ENCODE assay signal across 16 mouse cellular contexts in genomic region chr1:89073291-89073846, GRCm38 (mm10). TPM values are rescaled to one million over a fixed set of nuclear protein-coding genes. Genes with fewer than 3 reads are reported as not detected.
DNase-seq lines count a peak whose midpoint lies in the region; ATAC-seq lines count a peak whose summit lies in the region.
"Had no signal": no experiment of that assay in that cellular context is flagged by ENCODE, and none has a peak within 500 bp of the region (broad histone marks: within the 10 kb centered on the region; RNA-seq: fewer than 3 reads in every experiment).

No protein-coding gene starts in this region.

- H3K36me3 ChIP-seq in heart, embryonic 16.5 days (ENCODE audit: control insufficient read depth, insufficient read depth) = no peaks in the 10 kb centered on the region
- no peaks in the 10 kb centered on the region for H3K36me3 ChIP-seq in embryonic facial prominence, embryonic 14.5 days (ENCODE audit: control insufficient read depth, insufficient read depth, low read length)
- H3K36me3 ChIP-seq in hindbrain, embryonic 10.5 days = no peaks in the 10 kb centered on the region
- H3K36me3 ChIP-seq in midbrain, embryonic 15.5 days (replicated peaks) = no peaks in the 10 kb centered on the region
- no peaks in the 10 kb centered on the region for H3K36me3 ChIP-seq in intestine, embryonic 16.5 days (ENCODE audit: control insufficient read depth, insufficient read depth, low read length)
- H3K36me3 ChIP-seq: liver, embryonic 13.5 days had no signal

- ATAC-seq in heart, embryonic 16.5 days (replicated peaks; ENCODE audit: extremely low read depth, insufficient read depth, low FRiP score) = no peak
- no peak for ATAC-seq in embryonic facial prominence, embryonic 14.5 days (ENCODE audit: low read depth)
- no peak for ATAC-seq in midbrain, embryonic 15.5 days (replicated peaks)
- ATAC-seq in intestine, embryonic 16.5 days = no peak
- no peak for ATAC-seq in monocyte, adult 5-6 weeks (replicated peaks; ENCODE audit: insufficient number of reproducible peaks, low FRiP score, low TSS enrichment, poor library complexity, severe bottlenecking)

- H3K4me1 ChIP-seq in heart, embryonic 16.5 days (ENCODE audit: control insufficient read depth, insufficient read depth, low read length) = peaks cover 57% of the 10 kb centered on the region
- H3K4me1 ChIP-seq in embryonic facial prominence, embryonic 14.5 days (ENCODE audit: control insufficient read depth, insufficient read depth, low read length) = peaks cover 32% of the 10 kb centered on the region
- H3K4me1 ChIP-seq in hindbrain, embryonic 10.5 days (replicated peaks) = peaks cover 95% of the 10 kb centered on the region
- H3K4me1 ChIP-seq in midbrain, embryonic 15.5 days = peaks cover 36% of the 10 kb centered on the region
- H3K4me1 ChIP-seq in intestine, embryonic 16.5 days (ENCODE audit: control insufficient read depth, insufficient read depth, low read length) = peaks cover 37% of the 10 kb centered on the region

- no peak overlapping the region for H3K4me3 ChIP-seq in heart, embryonic 16.5 days (ENCODE audit: low read length)
- H3K4me3 ChIP-seq in embryonic facial prominence, embryonic 14.5 days (ENCODE audit: low read depth, low read length) = no peak overlapping the region
- peak overlapping the region; percentile 93 for H3K4me3 ChIP-seq in hindbrain, embryonic 10.5 days
- no peak overlapping the region for H3K4me3 ChIP-seq in midbrain, embryonic 15.5 days
- H3K4me3 ChIP-seq in intestine, embryonic 16.5 days (ENCODE audit: low read length) = no peak overlapping the region
- H3K4me3 ChIP-seq: liver, embryonic 13.5 days had no signal

- no peaks in the 10 kb centered on the region for H3K9me3 ChIP-seq in heart, embryonic 16.5 days (replicated peaks; ENCODE audit: control insufficient read depth, low read length)
- no peaks in the 10 kb centered on the region for H3K9me3 ChIP-seq in embryonic facial prominence, embryonic 14.5 days (ENCODE audit: control insufficient read depth, low read length)
- no peaks in the 10 kb centered on the region for H3K9me3 ChIP-seq in hindbrain, embryonic 10.5 days
- no peaks in the 10 kb centered on the region for H3K9me3 ChIP-seq in midbrain, embryonic 15.5 days
- no peaks in the 10 kb centered on the region for H3K9me3 ChIP-seq in intestine, embryonic 16.5 days (ENCODE audit: control insufficient read depth, low read length)
- H3K9me3 ChIP-seq: liver, embryonic 13.5 days had no signal

- peak overlapping the region; percentile 94; the same call in 1 of the 2 replicates for H3K4me2 ChIP-seq in heart, embryonic 16.5 days (ENCODE audit: low read depth, low read length)
- H3K4me2 ChIP-seq in embryonic facial prominence, embryonic 14.5 days (ENCODE audit: low read depth, low read length) = peak overlapping the region; percentile 67; the same call in 1 of the 2 replicates
- H3K4me2 ChIP-seq in midbrain, embryonic 15.5 days = 0 out of 2 replicates have a peak overlapping the region, but pooled peaks have one; percentile 1
- no peak overlapping the region for H3K4me2 ChIP-seq in intestine, embryonic 16.5 days (ENCODE audit: low read depth, low read length)
- H3K4me2 ChIP-seq: liver, embryonic 13.5 days had no signal

- no peaks in the 10 kb centered on the region for H3K27me3 ChIP-seq in heart, embryonic 16.5 days (ENCODE audit: control insufficient read depth, insufficient read depth, low read length)
- H3K27me3 ChIP-seq in embryonic facial prominence, embryonic 14.5 days (replicated peaks; ENCODE audit: control insufficient read depth, insufficient read depth, low read length) = no peaks in the 10 kb centered on the region
- no peaks in the 10 kb centered on the region for H3K27me3 ChIP-seq in hindbrain, embryonic 10.5 days (ENCODE audit: insufficient read depth, poor library complexity, severe bottlenecking)
- H3K27me3 ChIP-seq in midbrain, embryonic 15.5 days (replicated peaks) = no peaks in the 10 kb centered on the region
- no peaks in the 10 kb centered on the region for H3K27me3 ChIP-seq in intestine, embryonic 16.5 days (replicated peaks; ENCODE audit: control insufficient read depth, insufficient read depth, low read length)

- intact Hi-C loops in heart, postnatal 10 days (cut with DNase I) = loop anchor here (5.0 kb wide), 2 partner anchors 34 to 316 kb away; no protein-coding TSS in a partner anchor

- H3K9ac ChIP-seq in heart, embryonic 16.5 days (ENCODE audit: low read length) = no peak overlapping the region
- H3K9ac ChIP-seq in embryonic facial prominence, embryonic 14.5 days (ENCODE audit: low read depth, low read length) = no peak overlapping the region
- H3K9ac ChIP-seq in midbrain, embryonic 15.5 days = no peak overlapping the region
- no peak overlapping the region for H3K9ac ChIP-seq in intestine, embryonic 16.5 days (ENCODE audit: low read depth, low read length)
- H3K9ac ChIP-seq: liver, embryonic 13.5 days had no signal

- WGBS in heart, embryonic 16.5 days = 65% methylated on average over 5 of the region's 5 CpGs
- 81% methylated on average over 5 of the region's 5 CpGs for WGBS in embryonic facial prominence, embryonic 14.5 days
- WGBS in hindbrain, embryonic 10.5 days = 76% methylated on average over 5 of the region's 5 CpGs
- WGBS in midbrain, embryonic 15.5 days = 76% methylated on average over 5 of the region's 5 CpGs
- 86% methylated on average over 5 of the region's 5 CpGs for WGBS in intestine, embryonic 16.5 days

- DNase-seq in heart, postnatal 10 days = no peak
- no peak for DNase-seq in embryonic facial prominence, embryonic 14.5 days (ENCODE audit: low spot score)
- DNase-seq in hindbrain, embryonic 10.5 days (ENCODE audit: low spot score) = no peak
- DNase-seq in liver = no peak
- DNase-seq: cerebellum, adult 8-10 months; gastrocnemius, postnatal 25 days; kidney, adult 18-20 months; liver, embryonic 13.5 days; lung, postnatal 4 days; right cerebral cortex, postnatal 14 days; thymus, postnatal 4 days had no signal

- peak overlapping the region; percentile 1; the same call in 1 of the 2 replicates for H3K27ac ChIP-seq in heart, embryonic 16.5 days (ENCODE audit: low read length)
- no peak overlapping the region for H3K27ac ChIP-seq in embryonic facial prominence, embryonic 14.5 days (replicated peaks; ENCODE audit: low read depth, low read length)
- peak overlapping the region; percentile 96 for H3K27ac ChIP-seq in hindbrain, embryonic 10.5 days
- no peak overlapping the region for H3K27ac ChIP-seq in midbrain, embryonic 15.5 days
- no peak overlapping the region for H3K27ac ChIP-seq in intestine, embryonic 16.5 days (ENCODE audit: low read length)
- H3K27ac ChIP-seq: liver, embryonic 13.5 days had no signal

RNA-seq across cellular contexts. Expression of gene Sh3bp4, which starts 3.2 kb away (rescaled TPM):
- polyA plus RNA-seq in heart, embryonic 16.5 days (2015; fragmentation: Nextera tagmentation; extraction: Ambion mirVana) = 19.2 and 25.0 TPM in 2 replicates
- total RNA-seq in heart, postnatal 10 days (2021) = 10 to 100 TPM; 26.2 to 28.6 TPM
- polyA plus RNA-seq in embryonic facial prominence, embryonic 14.5 days (2014; fragmentation: Nextera tagmentation; extraction: Ambion mirVana) = 23.1 and 24.0 TPM in 2 replicates
- polyA plus RNA-seq in hindbrain, embryonic 10.5 days (2016; fragmentation: Nextera tagmentation; extraction: Ambion mirVana) = 25.3 and 27.2 TPM in 2 replicates
- polyA plus RNA-seq in midbrain, embryonic 15.5 days (2015; fragmentation: Nextera tagmentation; extraction: Ambion mirVana) = 12.3 and 12.4 TPM in 2 replicates
- polyA plus RNA-seq in intestine, embryonic 16.5 days (2015; fragmentation: Nextera tagmentation; extraction: Ambion mirVana) = 13.5 and 14.2 TPM in 2 replicates
- total RNA-seq in monocyte, adult 5-6 weeks (2017) = 0.97 to 2.0 TPM (median 1.3 TPM) in 3 replicates
- total RNA-seq: neutrophil, adult 5-6 weeks had no signal

Comparison
In these comparisons a context has a peak if more than half of its experiments do, and no peak if none do; other contexts are left out.
1. H3K27ac ChIP-seq: peak in heart, embryonic 16.5 days (single experiment) and hindbrain, embryonic 10.5 days (single experiment); none in embryonic facial prominence, embryonic 14.5 days (single experiment), midbrain, embryonic 15.5 days (single experiment) and intestine, embryonic 16.5 days (single experiment).